Mouse (Mus musculus) gastrocnemius, postnatal 36 days (tissue): ENCODE results near the gene Ngf. TPM values are rescaled to one million over a fixed set of nuclear protein-coding genes. Genes with fewer than 3 reads are reported as not detected.

ENCODE experiments used
- DNase-seq, 2 experiments: peaks; one replicate each; pipeline ENCODE4 v3.0.0; 2022
- intact Hi-C: fragments of 180-260 bp; cut with DNase I; formaldehyde crosslinking; loops from one replicate; pipeline ENCODE4 v1.15.1; 2025
- long read RNA-seq, 2 experiments: library from polyadenylated mRNA; stranded (forward); transcript quantifications; one replicate each; pipeline ENCODE4 v2.0.0; 2021
- total RNA-seq, 2 experiments: library from RNA; stranded (reverse); gene quantifications; 2 replicates each; pipeline ENCODE4 v1.2.3; 2021

Ngf gene
- 1 to 10 TPM in 1 of 2 experiments, under 1 TPM in 1; 0.67 to 1.2 TPM for total RNA-seq
- long read RNA-seq, experiment 1, partial matches to known transcripts: 0 of 2 reads
- long read RNA-seq, experiment 1, other reads (novel, unspliced or antisense): 1 of 2 reads
- long read RNA-seq, experiment 2, partial matches to known transcripts: 0 of 1 reads
- long read RNA-seq, experiment 2, other reads (novel, unspliced or antisense): 1 of 1 reads

GRCm38 (mm10) chr3:102469713-102470448 lies at the start of gene Ngf:
Ngf (plus strand) TSS chr3:102469919.
- no peak for DNase-seq
- intact Hi-C loops: no loop called here

- DNase-seq: peak; percentile 53 to 66
- intact Hi-C loops: no loop called here
These were observed 24.2 kb upstream of the Ngf start for GRCm38 (mm10) chr3:102445567-102445966.

DNA sequence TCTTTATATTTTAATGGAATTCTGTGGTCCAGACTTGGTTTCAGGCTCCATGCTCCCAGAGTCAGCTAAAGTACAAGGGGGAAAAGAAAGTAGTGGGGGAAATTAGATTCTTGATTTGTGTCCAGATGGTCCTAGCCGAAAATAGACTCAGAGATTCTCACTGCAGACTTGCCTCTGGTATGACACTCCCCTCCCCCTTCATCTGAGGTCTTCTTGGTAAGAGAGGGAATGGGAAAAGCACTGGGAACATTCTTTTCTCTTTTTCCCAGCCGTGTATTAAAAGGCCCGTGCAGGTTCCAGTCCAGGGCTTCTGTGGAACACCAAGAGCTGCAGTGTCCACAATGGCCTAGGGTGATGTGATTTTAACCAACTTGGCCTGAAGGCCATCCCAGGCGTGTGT lies 23.0 kb upstream of the Ngf start:
- intact Hi-C loops: no loop called here
- DNase-seq: no peak

- DNase-seq: no peak
- intact Hi-C loops: no loop called here
These were observed 15.2 kb upstream of the Ngf start for GRCm38 (mm10) chr3:102454566-102454965.

GRCm38 (mm10) chr3:102460528-102460927 lies 9.2 kb upstream of the Ngf start:
- no peak for DNase-seq
- intact Hi-C loops: no loop called here

GRCm38 (mm10) chr3:102460986-102461385 lies 8.7 kb upstream of the Ngf start:
- no peak for DNase-seq
- intact Hi-C loops: no loop called here

GRCm38 (mm10) chr3:102462703-102463336 lies 6.9 kb upstream of the Ngf start:
- DNase-seq: no peak
- intact Hi-C loops: no loop called here

- no peak for DNase-seq
- intact Hi-C loops: no loop called here
These were observed 6.4 kb upstream of the Ngf start for GRCm38 (mm10) chr3:102463339-102463738.

DNA sequence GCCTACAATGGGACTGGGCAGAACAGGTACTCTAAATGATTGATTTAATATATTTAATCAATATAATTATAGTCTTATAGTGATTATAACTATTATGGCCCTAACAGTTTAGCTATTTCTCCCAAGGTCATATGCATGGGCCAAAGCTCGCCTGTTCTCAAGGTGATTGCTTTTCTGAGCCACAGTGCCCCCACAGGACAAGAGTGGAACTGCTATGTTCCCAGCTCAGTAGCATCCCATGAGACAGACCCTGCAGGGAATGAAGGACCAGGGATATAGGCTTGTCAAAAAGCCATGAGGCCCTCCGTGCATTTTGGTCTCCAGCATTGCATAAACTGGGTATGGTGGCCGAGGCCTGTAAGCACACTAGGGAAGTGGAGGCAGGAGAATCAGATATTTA lies 3.1 kb upstream of the Ngf start:
- peak; percentile 32 to 42 for DNase-seq
- intact Hi-C loops: no loop called here

DNA sequence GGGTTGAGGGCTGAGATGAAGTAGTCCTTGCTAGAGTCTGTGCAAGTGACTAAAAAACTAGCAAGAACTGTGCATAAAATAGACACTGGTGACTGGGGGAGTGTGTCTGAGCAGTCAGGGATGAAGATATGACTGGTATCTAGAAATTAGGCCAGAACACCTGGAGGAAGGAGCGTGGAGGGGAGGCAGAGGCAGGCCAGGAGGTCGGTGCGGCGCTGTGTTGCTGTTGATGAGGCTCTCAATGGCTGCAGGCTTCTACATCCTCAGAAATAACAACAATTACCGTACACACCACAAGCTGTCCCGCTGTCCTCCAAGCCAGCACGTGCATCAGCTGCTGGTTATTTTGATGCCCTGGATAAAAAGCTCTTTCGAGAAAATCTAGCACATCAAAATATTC lies 2.6 kb upstream of the Ngf start:
- DNase-seq: no peak
- intact Hi-C loops: no loop called here

GRCm38 (mm10) chr3:102471251-102471650 lies 1.5 kb downstream of the Ngf start:
- intact Hi-C loops: no loop called here
- DNase-seq: no peak

DNA sequence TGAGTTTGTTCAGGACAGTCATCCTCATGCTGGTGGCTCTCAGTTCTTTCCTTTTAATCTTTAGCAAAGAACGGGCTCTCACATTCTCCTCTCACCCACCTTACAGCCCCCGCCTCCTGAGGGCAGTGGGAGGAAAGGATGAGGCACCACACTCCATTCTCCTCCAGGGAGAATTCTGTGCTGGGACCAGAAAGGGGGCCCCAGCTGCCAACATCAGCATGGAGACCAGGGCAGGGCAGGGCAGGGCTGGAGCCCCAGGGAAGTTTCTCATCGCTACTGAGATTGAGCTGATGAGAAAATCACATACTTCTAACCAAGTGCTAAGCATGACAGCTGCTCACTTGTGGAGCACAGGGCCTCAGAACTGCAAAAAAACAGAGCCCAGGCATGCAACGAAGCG lies 2.1 kb downstream of the Ngf start:
- intact Hi-C loops: no loop called here
- no peak for DNase-seq

DNA sequence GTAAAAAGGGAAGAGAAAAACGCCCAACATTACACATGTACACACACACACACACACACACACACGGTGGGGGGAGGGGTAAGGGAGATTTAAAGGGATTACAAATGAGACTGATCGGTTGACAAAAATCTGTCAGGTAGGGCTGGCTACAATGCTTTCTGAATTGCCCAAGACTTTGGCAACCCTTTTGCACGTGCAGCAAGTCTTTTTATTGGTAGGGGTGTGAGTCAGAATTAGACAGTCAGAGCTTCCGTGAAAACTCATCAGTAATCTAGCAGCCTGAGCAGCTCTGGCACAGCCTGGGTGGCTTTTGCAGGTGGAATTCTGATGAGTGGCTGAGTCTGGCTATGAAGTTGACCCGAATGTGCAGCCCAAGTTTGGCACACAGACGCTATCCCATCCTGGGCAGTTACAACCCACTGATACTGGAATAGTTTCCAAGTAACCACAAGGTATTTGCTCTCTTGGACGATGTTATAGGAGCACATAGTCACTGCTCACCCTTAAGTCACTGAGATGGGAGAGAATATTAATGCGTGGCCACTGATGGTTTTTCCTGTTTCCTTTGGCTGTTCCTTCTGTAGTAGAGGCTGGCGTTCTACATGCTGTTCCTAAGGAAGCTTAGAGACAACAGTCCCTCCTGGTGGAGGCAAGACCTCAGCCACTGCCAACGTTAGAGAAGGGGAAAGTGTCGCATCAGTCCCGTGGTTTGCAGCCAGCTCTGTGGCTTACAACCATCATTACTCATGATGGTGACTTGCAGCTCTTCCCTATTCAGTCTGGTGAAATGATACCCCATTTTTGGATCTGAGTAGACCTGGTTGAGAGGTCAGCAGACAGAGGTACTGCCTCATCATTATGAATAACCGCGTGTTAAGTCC lies 4.8 kb downstream of the Ngf start:
- intact Hi-C loops: no loop called here
- DNase-seq: no peak

DNA sequence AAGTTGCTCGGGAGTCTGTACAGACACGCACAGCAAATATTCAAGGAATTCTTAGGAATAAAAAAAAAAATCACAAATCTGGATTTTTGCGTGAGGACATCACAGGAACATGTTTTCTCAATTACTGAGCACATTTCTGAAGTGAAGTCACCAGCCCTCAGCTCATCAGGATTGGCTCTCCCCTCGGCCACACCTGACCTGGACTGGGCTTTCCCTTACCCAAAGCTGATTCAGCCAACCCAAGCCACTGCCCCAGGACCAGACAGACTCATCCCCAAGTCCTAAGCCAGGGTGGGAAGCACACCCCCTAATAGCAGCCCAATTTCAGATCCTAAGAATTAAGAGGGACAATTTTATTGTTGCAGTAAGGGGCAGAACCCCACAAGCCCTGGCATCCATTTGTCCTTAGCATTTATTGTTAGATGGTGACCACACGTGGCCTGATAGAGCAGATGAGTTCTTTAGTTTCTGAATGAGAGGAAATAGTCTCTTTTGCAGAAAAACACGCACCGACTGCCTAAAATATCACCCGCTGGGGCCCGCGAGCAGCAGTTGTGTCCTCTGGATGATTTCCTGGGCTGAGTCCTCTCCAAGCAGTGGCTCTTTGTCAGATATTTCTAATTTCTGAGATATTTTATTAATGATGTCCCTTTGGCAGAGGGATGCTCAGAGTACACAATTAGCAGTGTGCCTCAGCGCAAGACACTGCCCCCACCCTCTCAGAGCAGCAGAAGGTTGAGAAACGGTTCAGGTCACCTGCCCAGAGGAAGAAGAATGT lies 8.4 kb downstream of the Ngf start:
- DNase-seq: peak in 1 of 2 experiments; percentile 15
- intact Hi-C loops: no loop called here

GRCm38 (mm10) chr3:102490393-102491123 lies 20.8 kb downstream of the Ngf start:
- intact Hi-C loops: no loop called here
- DNase-seq: no peak

DNA sequence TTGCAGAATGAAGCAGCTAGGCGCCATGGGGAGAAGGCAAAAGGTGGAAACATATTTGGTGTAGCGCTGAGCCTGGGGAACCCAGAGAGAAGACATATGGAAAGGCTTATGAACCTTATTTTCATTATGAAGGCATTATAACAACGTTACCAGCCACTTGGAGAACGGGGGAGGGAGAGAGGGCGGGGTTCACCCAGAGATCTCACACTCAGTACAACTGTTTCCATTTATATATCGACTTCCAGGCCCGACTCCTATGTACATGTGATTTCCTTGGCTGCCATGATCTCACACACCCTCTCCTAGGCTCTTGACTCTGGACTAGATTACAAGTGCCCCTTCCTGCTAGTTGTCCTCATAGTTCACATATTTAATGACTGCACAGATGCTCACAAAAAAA lies 28.4 kb downstream of the Ngf start:
- DNase-seq: no peak
- intact Hi-C loops: no loop called here

- intact Hi-C loops: no loop called here
- no peak for DNase-seq
These were observed 29.2 kb downstream of the Ngf start for GRCm38 (mm10) chr3:102498931-102499330.

GRCm38 (mm10) chr3:102500031-102500430 lies 30.3 kb downstream of the Ngf start:
- DNase-seq: no peak
- intact Hi-C loops: no loop called here

DNA sequence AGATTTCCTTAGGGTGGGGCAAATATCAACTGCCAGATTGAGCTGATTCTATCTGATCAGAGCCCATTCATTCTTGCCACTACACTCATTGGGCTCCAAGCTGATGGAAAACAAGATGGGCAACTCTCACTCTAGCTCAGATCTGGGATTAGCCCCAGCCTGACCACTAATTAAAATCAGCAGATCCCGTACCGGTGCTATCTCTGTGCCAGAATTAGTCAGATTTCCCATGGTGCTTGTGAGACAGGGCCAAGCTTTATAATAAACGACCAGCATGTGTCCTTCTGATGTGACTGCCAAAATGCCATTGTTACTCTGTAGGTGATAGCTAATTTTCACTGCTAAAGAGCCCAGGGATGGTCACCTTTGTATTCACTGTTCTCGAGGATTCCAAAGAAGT lies 31.5 kb downstream of the Ngf start:
- intact Hi-C loops: no loop called here
- no peak for DNase-seq

- intact Hi-C loops: no loop called here
- no peak for DNase-seq
These were observed 35.4 kb downstream of the Ngf start for GRCm38 (mm10) chr3:102505129-102505528.
